Mouse (Mus musculus) CH12.LX (cell line): ENCODE measurements around the gene Tm7sf2.

Source experiments
- CHD2 ChIP-seq: IDR thresholded peaks from 2 replicates; pipeline ENCODE4 v1.6.1; 2011; ENCODE audit warnings: low read length, improper control_type of control experiment
- CTCF ChIP-seq, 2 experiments: IDR thresholded peaks in 1 of 2; conservative IDR thresholded peaks in 1 of 2; 2 replicates each; pipeline ENCODE4 v1.5.1; 2011 to 2012; ENCODE audit warnings: low read depth in 2 of 2, low read length in 2 of 2, improper control_type of control experiment in 1 of 2, inconsistent platforms in 1 of 2, mild to moderate bottlenecking in 1 of 2, moderate library complexity in 1 of 2
- EP300 ChIP-seq: IDR thresholded peaks from 2 replicates; pipeline ENCODE4 v1.6.1; 2011; ENCODE audit warnings: low read length, improper control_type of control experiment
- MAFK ChIP-seq: IDR thresholded peaks from 2 replicates; pipeline ENCODE4 v1.6.1; 2011; ENCODE audit warnings: low read length, improper control_type of control experiment; ENCODE audit not compliant: insufficient replicate concordance
- MYC ChIP-seq: IDR thresholded peaks from 2 replicates; pipeline ENCODE4 v1.6.1; 2011; ENCODE audit warnings: low read depth, mild to moderate bottlenecking, improper control_type of control experiment, low read length
- NELFE ChIP-seq: IDR thresholded peaks from 2 replicates; pipeline ENCODE4 v1.6.1; 2011; ENCODE audit warnings: low read depth, low read length, improper control_type of control experiment
- POLR2A ChIP-seq: IDR thresholded peaks from 2 replicates; pipeline ENCODE4 v1.6.1; 2011; ENCODE audit warnings: low read depth, mild to moderate bottlenecking, improper control_type of control experiment, low read length
- TCF12 ChIP-seq: IDR thresholded peaks from 2 replicates; pipeline ENCODE4 v1.6.1; 2014; ENCODE audit warnings: low read depth, mild to moderate bottlenecking, inconsistent platforms, low read length, improper control_type of control experiment
- ZC3H11A ChIP-seq: IDR thresholded peaks from 2 replicates; pipeline ENCODE4 v1.6.1; 2012; ENCODE audit warnings: low read depth, mild to moderate bottlenecking, inconsistent platforms, low read length, improper control_type of control experiment
- ZMIZ1 ChIP-seq: IDR thresholded peaks from 2 replicates; pipeline ENCODE4 v1.6.1; 2012; ENCODE audit warnings: low read depth, mild to moderate bottlenecking, inconsistent platforms, low read length, improper control_type of control experiment

- TF ChIP-seq CTCF (conservative IDR thresholded peaks at IDR 0.05 in 1 of 2, IDR thresholded peaks at IDR 0.05 in 1 of 2; ENCODE audit: low read depth in 2 of 2, low read length in 2 of 2) (no peak), POLR2A (peak; percentile 86), MAFK (no peak), CHD2 (peak; percentile 51; the same call in 1 of the 2 replicates), ZC3H11A (no peak), EP300 (no peak), NELFE (peak; percentile 77), TCF12 (peak; percentile 71; the same call in 1 of the 2 replicates), ZMIZ1 (peak; percentile 76), MYC (peak; percentile 58; the same call in 1 of the 2 replicates)
These were observed 7.1 kb downstream of the Tm7sf2 start, which contains the start of gene Znhit2 for GRCm38 (mm10) chr19:6061021-6061533.
